Mouse (Mus musculus) adrenal gland, postnatal 14 days (tissue): Measurements from ENCODE around the gene Trove2. TPM values are rescaled to one million over a fixed set of nuclear protein-coding genes. Genes with fewer than 3 reads are reported as not detected.
"Not testable (repeated sequence)": the region's sequence is repeated elsewhere in the genome, so short reads cannot be mapped to it uniquely, and the experiment has no call there.

Source experiments
- DNase-seq: peaks from one replicate; pipeline ENCODE4 v3.0.0; 2021; ENCODE audit warnings: mixed read lengths
- total RNA-seq: library from RNA; stranded (reverse); gene quantifications from 2 replicates; pipeline ENCODE4 v1.2.3, GENCODE M21; 2021

The Trove2 gene
- total RNA-seq, 1 experiment from 2014 or later = 11.0 TPM

DNA sequence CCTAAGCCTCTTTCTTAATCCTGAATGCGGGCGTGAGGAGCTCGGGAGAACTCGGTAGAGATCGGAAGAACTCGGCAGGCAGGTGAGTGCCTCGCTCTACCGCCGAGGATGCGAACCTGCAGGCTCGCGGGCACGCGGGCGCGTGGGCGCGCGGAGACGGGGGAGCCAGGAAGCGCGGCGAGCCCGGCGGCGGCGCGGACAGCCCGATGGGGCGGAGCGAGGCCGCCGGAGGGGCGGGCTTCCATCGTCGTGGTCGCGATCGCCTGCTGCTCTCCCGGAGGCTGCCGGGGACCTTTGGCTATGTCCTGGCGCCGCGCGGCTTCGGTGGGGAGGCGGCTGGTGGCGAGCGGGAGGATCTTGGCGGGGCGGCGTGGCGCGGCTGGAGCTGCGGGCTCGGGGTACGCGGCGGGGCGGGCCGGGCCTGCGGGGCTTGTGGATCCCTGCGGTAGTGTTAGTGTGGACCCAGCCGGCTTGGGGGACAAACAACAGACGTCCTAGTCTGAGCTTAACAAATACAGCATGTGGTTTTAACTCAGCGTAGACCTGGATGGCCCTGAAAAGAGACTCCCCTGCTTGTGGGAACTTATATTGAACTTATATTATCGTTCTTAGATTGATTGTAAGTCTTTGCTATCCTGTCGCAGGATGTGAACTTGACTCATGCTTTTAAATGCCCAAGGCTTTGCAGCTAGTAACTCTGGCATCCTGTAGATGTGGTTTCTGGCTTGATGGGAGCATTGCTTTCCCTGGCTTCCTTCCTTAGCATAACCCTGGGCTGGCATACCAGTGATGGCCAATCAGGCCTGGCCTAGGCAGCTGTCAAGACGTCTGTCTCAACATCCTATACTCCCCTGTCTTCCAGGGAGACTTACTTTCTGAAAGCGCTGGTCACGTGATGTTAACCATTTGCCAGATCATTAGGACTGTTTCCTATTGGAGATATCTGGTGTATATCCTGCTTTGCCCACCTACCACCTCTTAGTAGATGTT lies 37.2 kb downstream of the Trove2 start:
- peak; percentile 92 for DNase-seq

DNA sequence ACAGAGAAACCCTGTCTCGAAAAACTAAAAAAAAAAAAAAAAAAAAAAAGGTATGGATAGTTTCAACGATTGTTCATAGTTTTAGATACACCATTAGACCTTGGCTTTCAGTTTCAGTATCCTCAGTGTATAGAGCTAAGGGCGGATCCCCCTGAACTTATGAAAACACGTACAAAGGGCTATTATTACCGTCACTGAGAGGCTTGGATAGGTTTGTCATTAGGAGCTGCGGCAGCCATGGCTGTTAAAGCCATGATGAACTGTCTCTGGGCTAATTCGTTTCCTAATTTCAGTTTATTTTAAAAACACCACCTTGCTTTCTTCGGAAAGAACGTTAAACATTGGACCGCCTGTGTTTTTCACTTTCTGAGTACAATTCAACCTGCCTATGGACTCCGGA lies 38.1 kb downstream of the Trove2 start:
- no peak for DNase-seq

DNA sequence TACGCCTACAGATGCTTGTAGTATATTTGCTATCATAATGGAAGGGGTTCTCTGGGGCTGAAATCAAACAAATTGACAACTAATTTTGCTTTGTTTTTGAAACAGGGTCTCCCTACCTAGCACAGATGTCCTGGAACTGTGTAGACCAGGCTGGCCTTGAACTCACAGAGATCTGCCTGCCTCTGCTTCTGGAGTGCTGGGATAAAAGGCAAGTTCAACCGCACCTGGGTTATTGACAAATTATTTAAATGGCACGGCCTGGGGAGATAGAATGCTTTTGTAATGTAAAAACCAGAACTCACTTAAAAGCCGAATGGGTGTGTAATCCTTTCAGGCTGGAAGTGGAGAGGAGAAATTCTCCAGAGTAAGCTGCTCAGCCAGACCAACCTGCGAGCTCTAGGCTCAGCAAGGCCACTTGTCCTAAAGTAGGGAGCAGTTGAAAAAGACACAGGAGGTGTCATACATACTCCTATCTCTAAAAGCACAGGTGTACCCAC lies 42.9 kb downstream of the Trove2 start:
- DNase-seq = no peak

DNA sequence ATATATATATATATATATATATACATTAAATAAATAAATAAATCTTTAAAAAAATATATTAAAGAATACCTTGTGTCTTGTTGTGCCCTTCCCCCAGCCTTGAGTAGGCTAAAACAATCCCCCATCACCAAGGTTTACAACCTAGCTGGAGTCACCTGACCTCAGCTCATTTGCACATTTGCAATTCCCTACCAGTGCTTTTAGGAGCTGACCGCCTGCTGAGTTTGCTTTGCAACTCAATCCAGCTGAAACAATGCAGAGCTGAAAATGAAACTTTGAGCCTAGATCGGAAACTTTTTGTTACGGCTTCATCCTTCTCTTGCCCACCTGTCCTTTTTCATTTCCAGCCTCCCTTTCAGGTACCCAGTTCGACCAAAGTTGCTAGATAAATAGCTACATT lies 45.2 kb downstream of the Trove2 start:
- no peak for DNase-seq

DNA sequence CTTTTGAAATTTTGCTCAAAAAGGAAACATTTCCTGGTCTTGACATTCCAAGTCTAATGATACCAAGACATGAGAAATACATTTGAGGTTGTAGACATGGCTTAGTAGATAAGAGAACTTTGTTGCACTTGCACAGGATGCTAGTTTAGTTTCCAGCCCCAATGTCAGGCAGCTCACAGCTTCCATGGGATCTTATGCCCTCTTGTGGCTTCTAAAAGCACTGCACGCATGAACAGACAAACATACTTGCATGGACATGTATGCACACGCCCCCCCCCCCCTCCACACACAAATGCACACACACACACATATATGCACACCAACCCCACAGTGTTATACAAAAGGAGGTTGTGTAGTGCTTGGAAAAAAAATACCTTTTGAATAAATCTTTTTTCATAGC lies 46.0 kb downstream of the Trove2 start:
- peak; percentile 68 for DNase-seq

DNA sequence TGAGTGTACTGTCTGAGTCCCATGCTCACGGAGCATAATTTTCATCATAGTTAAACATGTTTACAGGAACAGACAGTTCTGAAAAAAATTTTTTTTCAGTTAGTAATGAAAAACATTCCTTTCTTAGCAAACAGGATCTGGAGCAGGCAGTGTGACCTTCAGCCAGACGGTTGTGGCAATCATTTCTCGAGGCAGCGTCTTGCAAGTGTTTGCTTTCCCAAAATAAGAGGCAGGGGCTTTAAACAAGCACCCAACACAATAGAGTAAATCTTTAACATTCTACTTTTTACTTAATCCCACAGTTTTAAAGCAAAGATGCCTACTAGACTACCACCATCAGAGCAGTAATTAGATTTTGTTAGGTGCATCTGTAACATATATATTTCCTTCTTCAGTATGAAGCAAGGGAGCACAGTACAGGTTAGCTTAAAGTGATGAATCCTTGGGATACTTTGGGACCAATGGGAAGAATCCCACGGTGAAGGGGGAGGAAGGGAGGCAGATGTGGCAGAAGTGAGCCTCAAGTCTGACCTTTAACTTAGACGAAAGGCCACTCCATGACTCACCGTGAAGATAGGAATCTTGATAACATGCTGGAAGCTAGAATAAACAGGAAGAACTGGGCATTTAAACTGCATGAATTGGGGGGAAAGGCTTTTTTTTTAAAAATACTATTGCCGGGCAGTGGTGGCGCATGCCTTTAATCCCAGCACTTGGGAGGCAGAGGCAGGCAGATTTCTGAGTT lies 49.0 kb downstream of the Trove2 start:
- peak; percentile 48 for DNase-seq

DNA sequence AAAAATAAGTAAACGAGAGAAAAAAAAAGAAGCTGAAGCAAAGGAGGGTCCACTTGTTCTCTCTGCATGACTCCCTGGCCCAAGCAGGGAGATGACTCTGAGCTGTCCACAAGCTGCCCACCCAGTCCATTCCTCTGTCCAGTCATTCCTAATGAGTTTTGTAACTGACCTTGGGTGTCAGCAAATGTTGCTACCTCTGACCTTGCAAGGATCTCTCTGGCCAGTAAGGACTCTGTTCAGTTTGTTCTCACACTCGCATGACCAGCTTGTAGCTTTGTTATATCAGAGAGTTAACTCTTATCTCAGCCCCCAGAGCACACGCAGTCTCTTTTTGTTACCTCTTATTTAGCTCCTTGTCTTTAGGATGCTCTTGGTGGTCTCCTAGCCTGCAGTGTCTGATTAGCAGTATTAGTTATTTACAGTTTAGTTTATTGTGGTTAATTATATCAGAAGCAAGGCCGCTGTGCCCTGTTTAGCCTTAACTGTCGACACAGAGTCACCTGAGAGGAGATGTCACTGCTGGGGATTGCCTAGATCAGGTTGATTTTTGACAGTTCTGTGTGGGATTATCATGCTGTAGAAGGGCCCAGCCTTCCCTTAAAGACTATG lies 52.3 kb downstream of the Trove2 start:
- DNase-seq = peak; percentile 35

DNA sequence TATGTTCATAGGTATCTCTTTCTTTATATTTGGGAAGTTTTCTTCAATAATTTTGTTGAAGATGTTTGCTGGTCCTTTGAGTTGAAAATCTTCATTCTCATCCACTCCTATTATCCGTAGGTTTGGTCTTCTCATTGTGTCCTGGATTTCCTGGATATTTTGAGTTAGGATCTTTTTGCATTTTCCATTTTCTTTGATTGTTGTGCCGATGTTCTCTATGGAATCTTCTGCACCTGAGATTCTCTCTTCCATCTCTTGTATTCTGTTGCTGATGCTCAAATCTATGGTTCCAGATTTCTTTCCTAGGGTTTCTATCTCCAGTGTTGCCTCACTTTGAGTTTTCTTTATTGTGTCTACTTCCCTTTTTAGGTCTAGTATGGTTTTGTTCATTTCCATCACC lies 60.8 kb downstream of the Trove2 start, which contains the start of gene Glrx2:
TSS of gene Glrx2 (plus strand) at position 301 of the 400 bp plus-strand sequence.
- DNase-seq = not testable (repeated sequence)

DNA sequence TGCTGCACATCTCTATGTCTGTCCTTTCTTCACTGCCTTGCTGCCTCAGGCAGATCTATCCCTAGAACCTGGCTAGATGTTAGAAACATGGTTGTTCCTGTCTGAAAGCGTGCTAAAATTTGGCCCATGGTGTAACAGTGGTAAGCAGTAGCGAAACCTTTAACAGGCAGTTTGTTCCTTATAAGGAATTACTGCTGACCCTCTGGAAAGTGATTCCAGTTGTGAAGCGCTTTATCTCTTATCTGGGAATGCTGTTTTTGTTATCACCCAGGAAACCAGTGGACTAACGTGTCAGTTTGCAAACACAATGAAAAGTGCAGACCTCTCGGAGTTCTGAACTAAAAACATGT lies 66.3 kb downstream of the Trove2 start:
- DNase-seq = no peak

DNA sequence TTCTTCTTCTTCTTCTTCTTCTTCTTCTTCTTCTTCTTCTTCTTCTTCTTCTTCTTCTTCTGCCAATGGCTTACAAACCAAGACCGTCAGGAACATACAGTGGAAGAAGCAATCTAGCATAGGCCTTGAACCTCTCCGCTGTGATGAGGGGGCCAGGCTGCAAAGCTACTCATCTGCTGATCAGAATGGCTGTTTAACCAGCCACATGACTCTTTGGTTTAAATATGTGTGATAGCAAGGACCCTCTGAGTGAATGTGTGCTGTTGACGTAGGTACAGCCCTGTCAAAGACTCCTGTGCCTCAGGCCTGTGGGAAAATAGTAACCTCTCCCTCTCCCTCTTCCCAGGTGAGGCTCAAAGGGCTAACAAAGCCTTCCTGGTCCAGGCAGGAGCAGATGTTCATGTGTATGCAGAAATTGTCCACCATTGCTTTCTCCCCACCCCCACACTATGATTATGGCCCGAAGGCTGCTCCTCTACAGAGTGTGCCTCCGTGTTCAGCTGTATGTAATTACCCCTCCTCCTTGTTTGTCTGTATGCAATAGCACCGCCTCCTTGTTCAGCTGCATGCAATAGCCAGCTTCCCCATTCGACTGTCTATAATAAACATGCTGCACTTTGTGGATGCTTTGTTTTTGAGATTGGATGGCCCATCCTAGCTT lies 66.8 kb downstream of the Trove2 start:
- no peak for DNase-seq

DNA sequence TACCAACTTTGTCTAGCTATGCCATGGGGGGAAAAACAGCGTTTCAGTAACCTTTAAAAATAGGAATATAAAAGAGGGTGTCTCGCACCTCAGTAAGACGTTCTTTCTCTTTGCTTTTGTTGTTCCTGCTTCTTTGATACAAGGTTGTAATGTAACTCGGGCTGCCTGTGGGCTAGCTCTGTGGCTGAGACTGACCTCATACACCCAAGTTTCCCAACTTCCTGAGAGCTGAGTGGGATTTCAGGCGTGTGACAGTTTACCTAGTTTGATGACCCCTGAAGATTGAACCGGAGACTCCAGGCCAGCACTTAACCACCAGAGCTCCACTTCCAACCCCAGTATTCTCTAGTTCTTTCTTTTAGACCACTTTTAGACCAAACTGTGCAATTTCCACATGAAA lies 68.5 kb downstream of the Trove2 start:
- no peak for DNase-seq

DNA sequence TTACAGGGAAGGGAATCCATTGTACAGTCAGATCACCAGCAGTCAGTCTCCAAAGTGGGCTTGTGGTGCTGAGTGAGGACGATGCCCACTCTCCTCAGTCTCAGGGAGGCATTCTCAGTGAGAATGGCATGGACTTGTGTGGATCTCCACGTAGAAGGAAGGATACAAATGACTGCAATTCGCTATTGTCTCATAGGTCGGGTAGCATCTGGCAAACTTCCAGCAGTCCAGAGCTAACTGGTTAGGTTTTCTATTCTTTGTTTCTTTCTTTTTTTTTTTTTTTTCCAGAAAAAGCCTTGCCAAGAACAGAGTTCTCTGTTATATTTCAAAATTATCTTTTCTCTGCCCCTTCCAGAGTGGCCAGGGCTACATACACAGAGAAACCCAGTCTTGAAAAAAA lies 69.9 kb downstream of the Trove2 start:
- peak; percentile 37 for DNase-seq

DNA sequence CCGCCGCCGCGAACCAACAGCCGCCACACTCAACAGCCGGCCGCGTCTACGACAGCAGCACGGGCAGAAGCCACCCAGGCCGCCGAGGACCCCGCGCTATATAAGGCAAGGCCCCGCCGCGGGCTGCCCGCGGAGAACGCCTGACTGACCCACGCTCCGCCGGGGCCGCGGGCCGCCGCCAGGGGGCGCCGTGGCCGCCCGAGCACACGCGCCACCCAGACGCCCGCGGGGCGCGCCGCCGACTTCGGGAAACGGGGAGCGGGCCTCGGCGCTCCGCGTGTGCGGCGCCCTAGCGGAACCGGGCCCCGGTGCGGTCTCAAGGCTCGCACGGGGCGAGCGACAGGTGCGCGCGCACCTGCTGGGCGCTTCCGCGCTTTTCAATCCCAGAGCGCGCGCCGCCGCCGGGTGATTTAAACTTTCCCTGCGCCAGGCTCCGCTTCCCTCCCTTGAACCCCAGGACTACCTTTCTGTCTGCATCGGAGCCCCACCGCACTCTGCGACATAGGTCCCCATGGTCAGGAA lies 74.1 kb downstream of the Trove2 start, which contains the start of gene Cdc73:
TSS of gene Cdc73 (minus strand) at position 153 of the 522 bp plus-strand sequence.
- peak; percentile 96 for DNase-seq

DNA sequence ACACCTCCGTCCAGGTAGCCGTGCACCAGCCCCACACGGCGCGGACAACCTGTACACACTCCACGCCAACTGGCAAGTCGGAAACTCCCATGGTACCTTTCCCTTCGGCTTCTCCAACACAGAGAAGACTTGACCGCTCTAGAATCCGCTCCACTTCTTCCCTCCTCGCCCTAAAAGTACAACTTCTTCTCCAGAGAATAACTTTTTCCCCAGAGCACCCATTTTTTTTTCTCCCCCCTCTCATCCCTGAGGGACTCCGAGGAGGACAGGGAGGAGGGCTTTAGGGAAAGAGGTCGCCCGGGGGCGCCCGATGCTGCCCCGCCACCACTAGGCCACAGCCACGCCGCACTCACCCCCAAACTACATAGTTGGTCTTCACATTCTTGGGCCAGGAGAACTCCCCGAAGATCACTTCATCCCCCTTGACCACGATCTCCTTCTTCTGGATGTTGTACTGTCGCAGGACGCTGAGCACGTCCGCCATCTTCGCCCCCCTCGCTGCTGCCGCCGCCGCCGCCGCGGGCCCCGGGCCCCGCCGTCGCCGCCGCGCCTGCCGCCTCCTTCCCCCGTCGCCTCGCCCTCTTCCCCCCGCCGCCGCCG lies 74.6 kb downstream of the Trove2 start:
- no peak for DNase-seq

DNA sequence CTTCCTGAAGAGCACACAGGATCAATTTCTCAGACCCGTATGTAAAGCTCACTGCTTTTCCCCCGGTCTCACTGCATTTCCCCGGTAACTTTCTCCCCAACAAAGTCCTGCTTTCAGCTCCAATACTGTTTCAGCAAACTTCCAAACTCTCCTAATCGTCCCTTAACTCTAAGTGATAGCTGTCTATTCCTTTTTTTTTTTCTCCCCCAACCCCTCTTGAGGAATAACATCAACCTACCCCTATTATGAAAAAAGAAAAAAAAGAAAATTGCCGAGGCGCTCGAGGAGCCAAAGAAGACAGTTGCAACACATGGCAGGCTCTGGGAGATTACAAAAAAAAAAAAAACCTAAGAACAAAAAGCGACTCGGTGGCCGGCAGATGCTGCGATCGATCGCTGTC lies 75.1 kb downstream of the Trove2 start:
- no peak for DNase-seq

Other genes starting within 250 kb of the Trove2 start
- gene B3galt2, start 136.4 kb downstream of the Trove2 start, total RNA-seq = 2.7 and 3.4 TPM in 2 replicates
- 85.7 and 90.8 TPM in 2 replicates for gene Cdc73, start 74.2 kb downstream of the Trove2 start, total RNA-seq
- gene Glrx2, start 60.7 kb downstream of the Trove2 start, total RNA-seq = 81.3 and 90.8 TPM in 2 replicates
- 27.7 and 27.8 TPM in 2 replicates for gene Uchl5, start 204 bp upstream of the Trove2 start, total RNA-seq
- gene Rgs2, start 227.1 kb upstream of the Trove2 start, total RNA-seq = 381 and 470 TPM in 2 replicates